Mouse (Mus musculus) kidney, embryonic 16.5 days (tissue): ENCODE results near the gene Col18a1. TPM values are rescaled to one million over a fixed set of nuclear protein-coding genes. Genes with fewer than 3 reads are reported as not detected.

Source experiments
- ATAC-seq: fragments of 200-750 bp; cut with Nextera tagmentation; 2 replicates; pipeline ENCODE4 v1.8.0; 2017; ENCODE audit warnings: moderate TSS enrichment; ENCODE audit not compliant: low FRiP score, low TSS enrichment
- H3K27ac ChIP-seq: fragments of 300-500 bp; sonication (generic); 2 replicates; pipeline ENCODE4 v1.5.1; 2014; ENCODE audit warnings: low read length
- H3K27me3 ChIP-seq: fragments of 300-500 bp; sonication (generic); 2 replicates; pipeline ENCODE4 v1.6.1; 2014; ENCODE audit warnings: low read length, control low read depth, mixed read lengths; ENCODE audit not compliant: insufficient read depth
- H3K36me3 ChIP-seq: fragments of 300-500 bp; sonication (generic); 2 replicates; pipeline ENCODE4 v1.6.1; 2014; ENCODE audit warnings: low read length, control low read depth, mixed read lengths; ENCODE audit not compliant: insufficient read depth
- H3K4me1 ChIP-seq: fragments of 300-500 bp; sonication (generic); 2 replicates; pipeline ENCODE4 v1.6.1; 2014; ENCODE audit warnings: low read length, control low read depth, mixed read lengths; ENCODE audit not compliant: insufficient read depth
- H3K4me2 ChIP-seq: fragments of 300-500 bp; sonication (generic); replicated peaks from 2 replicates; pipeline ENCODE4 v1.6.1; 2014; ENCODE audit warnings: low read depth, low read length
- H3K4me3 ChIP-seq: fragments of 300-500 bp; sonication (generic); 2 replicates; pipeline ENCODE4 v1.5.1; 2014; ENCODE audit warnings: mild to moderate bottlenecking, low read length
- H3K9ac ChIP-seq: fragments of 300-500 bp; sonication (generic); replicated peaks from 2 replicates; pipeline ENCODE4 v1.6.1; 2014; ENCODE audit warnings: low read length
- H3K9me3 ChIP-seq: fragments of 300-500 bp; sonication (generic); 2 replicates; pipeline ENCODE4 v1.6.1; 2016; ENCODE audit warnings: low read length, control low read depth
- WGBS: fragments of 180-500 bp; shearing (Covaris S2); extraction: QIAGEN DNeasy Blood & Tissue Kit; methylation state at CpG from one replicate; pipeline ENCODE4 v1.1.7; 2014; 5-methylcytosine and 5-hydroxymethylcytosine counted together
- polyA plus RNA-seq: library from polyadenylated mRNA; unstranded; fragments of >200 nt; fragmentation: Nextera tagmentation; extraction: Ambion mirVana; gene quantifications from 2 replicates; pipeline ENCODE4 v1.2.1, GENCODE M21; 2015

Col18a1 gene
- polyA plus RNA-seq, 1 experiment from 2014 or later, result 257 TPM

DNA sequence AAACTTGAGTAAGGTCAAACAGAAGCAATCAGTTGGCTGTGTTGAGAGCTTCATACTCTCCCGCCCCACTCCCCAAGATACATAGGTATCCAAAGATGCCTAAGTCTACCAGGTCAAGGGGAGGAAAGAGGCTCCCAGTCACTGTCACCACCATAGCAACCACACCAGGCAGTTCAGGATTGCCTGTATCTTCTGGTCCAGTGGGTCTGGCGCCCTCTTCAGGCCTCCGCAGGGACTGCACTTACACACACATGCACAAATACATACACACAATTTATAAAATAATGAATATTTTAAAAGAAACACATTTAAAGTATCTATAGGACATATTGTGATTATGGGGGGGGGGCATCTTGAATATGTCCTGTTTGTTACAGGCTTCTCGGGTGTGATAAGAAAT, 45.8 kb downstream of the Col18a1 start:
- no peaks in the 10 kb centered on the region for H3K36me3 ChIP-seq
- no peak overlapping the region for H3K9ac ChIP-seq
- WGBS, result 86% methylated on average over 4 of the region's 4 CpGs
- H3K27ac ChIP-seq, result no peak overlapping the region
- no peak for ATAC-seq
- peaks cover 53% of the 10 kb centered on the region for H3K4me1 ChIP-seq
- H3K9me3 ChIP-seq, result 0 out of 2 replicates have a peak, but pooled peaks cover 4% of the 10 kb centered on the region
- H3K4me3 ChIP-seq, result no peak overlapping the region
- H3K4me2 ChIP-seq, result no peak overlapping the region
- H3K27me3 ChIP-seq, result no peaks in the 10 kb centered on the region

DNA sequence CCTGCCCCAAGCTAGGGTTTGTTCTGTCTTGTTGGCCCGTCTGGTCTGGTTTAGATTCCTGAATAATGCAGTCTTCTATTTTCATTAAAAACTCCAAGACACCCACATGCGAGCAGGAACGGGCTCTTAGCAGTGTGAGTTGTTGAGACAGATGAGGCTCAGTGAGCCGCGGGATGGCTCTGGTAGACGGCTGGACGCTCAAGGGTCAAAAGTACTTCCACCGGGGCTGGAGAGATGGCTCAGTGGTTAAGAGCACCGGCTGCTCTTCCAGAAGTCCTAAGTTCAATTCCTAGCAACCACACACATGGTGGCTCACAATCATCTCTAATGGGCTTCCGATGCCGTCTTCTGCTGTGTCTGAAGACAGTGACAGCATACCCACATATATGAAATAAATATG, 46.9 kb downstream of the Col18a1 start:
- Histone ChIP-seq H3K9me3 (0 out of 2 replicates have a peak, but pooled peaks cover 4% of the 10 kb centered on the region), H3K4me3 (no peak overlapping the region), H3K27me3 (no peaks in the 10 kb centered on the region), H3K4me1 (peaks cover 54% of the 10 kb centered on the region), H3K36me3 (no peaks in the 10 kb centered on the region), H3K9ac (no peak overlapping the region), H3K4me2 (no peak overlapping the region), H3K27ac (peak overlapping the region; percentile 70; the same call in 1 of the 2 replicates)
- ATAC-seq, result no peak
- WGBS, result 59% methylated on average over 11 of the region's 11 CpGs

DNA sequence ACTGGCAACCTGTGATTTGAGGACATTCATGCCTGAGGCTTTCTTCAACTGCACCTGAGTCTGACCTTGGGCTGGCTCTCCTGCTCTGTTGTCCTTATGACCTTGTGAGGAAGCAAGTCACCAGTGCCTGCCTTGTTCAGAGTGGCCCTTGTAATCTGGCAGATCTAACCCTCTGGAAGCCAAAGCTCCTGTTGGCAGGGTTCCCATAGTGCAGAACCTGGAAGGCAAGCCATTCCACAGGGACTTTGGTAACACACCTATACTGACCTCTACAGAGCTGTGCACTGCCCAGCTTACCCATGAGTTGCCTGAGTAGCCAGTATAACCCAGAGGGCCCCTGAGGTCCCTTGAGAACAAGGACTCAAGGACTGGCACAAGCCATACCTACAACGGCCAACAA, 48.0 kb downstream of the Col18a1 start:
- no peak for ATAC-seq
- H3K27me3 ChIP-seq, result no peaks in the 10 kb centered on the region
- H3K9me3 ChIP-seq, result 0 out of 2 replicates have a peak, but pooled peaks cover 4% of the 10 kb centered on the region
- H3K4me1 ChIP-seq, result peaks cover 57% of the 10 kb centered on the region
- H3K27ac ChIP-seq, result peak overlapping the region; percentile 70
- H3K9ac ChIP-seq, result peak overlapping the region; percentile 20; the same call in 1 of the 2 replicates
- H3K4me3 ChIP-seq, result no peak overlapping the region
- WGBS, result 79% methylated on average over 1 of the region's 1 CpGs
- H3K4me2 ChIP-seq, result no peak overlapping the region
- no peaks in the 10 kb centered on the region for H3K36me3 ChIP-seq

DNA sequence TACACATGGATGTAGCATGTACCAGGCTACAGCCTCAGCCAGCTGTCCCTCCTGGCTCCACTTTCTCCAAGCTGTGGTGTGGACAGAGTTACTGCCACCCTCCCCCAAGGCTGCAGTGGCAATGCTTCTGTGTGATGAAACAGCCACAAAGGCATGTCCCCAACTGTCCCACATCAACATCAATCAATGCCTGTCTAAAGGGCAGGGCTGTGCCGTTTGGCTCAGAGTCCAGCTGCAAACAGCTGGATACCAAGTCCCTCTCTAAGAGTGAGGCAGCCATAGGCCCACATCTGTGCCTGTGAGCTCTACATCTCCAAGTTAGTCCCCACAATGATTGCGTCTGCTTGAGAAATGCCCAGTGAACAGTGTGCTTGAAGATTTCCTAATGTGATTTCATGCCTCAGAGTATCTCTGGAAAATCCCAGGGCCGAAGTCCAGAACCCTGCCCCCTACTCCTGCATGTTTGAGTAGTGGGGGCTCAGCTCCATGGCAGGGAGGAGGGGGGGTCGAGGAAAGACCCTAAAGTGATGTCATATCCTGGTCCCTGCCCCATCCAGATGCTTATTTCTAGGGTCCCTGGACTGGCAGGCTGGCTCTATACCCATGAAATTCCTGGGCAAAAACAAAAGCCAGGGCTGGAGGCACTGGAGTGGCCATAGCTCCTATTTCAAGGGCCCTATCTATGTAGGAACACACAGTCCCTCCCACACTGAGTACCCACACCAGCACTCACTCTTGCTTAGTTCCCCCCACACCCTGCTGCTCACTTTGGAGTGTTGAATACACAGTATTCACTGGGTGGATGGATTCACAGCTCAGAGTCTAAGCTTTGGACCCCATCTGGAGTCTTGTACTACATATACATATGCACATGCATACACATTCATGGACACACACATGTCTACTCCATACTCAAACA, 49.6 kb downstream of the Col18a1 start:
- Histone ChIP-seq H3K4me1 (peaks cover 56% of the 10 kb centered on the region), H3K27ac (peak overlapping the region; percentile 77), H3K9me3 (0 out of 2 replicates have a peak, but pooled peaks cover 4% of the 10 kb centered on the region), H3K36me3 (no peaks in the 10 kb centered on the region), H3K4me2 (no peak overlapping the region), H3K27me3 (no peaks in the 10 kb centered on the region), H3K4me3 (no peak overlapping the region), H3K9ac (no peak overlapping the region)
- WGBS, result 20% methylated on average over 4 of the region's 4 CpGs
- ATAC-seq, result peak; percentile 37

DNA sequence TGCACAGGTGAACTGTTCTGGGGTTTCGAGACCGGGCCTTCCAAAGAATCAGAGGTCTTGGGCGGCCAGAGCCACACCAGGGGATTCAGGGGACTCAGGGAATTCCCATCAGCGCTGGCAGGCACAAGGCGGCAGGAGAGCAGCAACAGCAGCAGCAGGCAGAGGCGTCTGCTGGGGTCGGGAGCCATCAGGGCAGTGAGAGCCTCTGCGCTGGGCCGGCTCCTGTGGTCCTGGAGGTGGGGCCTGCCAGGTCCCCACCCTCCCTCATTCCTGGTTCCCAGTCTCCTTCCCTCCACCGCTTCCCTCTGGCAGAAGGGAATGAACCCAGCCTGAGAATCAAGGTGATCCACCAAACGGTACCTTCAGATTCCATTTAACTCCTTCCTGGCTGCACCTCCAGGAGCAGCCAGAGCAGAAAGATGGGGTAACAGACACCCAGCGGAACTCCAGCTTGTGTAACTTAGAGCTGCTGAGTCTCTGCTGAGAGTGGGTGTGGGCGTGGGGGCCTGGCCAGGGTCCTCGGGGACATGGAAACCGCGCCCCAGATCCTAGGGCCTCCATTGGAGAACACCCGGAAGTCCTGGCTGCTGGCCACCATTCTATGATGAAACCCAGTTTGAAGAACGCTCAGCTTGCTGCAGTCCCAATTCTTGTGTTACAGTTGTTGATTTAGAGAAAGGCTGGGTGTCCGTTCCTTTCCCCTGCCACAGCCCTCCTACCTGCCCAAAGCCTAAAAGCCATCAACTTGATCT, 52.7 kb downstream of the Col18a1 start:
- Histone ChIP-seq H3K4me1 (peaks cover 80% of the 10 kb centered on the region), H3K27ac (peak overlapping the region; percentile 63), H3K4me2 (peak overlapping the region; percentile 54), H3K9ac (peak overlapping the region; percentile 57), H3K9me3 (no peaks in the 10 kb centered on the region), H3K4me3 (peak overlapping the region; percentile 39), H3K36me3 (no peaks in the 10 kb centered on the region), H3K27me3 (no peaks in the 10 kb centered on the region)
- WGBS, result 47% methylated on average over 19 of the region's 19 CpGs
- ATAC-seq, result no peak; the same call in 1 of the 2 replicates

DNA sequence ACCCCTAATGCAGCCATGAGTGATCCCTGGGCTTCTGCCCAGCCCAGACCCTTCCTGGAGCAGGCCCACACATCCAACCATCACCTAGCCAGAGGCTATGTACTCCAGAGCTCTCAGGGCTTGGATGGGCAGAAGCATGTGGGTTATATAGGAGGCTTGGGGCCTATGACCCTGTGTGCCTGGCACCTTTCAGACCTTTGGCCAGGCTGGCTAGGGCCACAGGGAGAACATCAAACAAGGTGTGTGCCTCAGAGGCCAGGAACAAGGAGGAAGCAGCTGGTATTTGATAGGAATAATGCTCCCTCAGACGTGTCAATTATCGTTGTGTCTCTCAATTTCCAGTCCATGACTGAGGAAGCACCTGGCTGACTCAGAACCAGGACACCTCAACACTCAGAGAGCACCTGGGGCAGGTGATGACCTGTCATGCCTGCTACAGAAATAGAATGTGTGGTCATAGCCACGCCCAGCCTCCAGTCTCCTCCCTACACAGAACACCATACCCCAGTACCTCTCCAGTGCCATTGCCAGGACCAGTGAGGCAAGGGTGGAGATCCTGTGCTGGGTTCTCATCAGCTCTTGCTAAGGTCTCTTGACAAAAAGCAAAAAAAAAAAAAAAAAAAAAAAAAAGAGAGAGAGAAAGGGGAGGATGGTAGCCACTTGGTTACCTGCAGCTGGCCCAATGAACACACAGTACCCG, 54.6 kb downstream of the Col18a1 start:
- 80% methylated on average over 4 of the region's 4 CpGs for WGBS
- no peak; the same call in 1 of the 2 replicates for ATAC-seq

DNA sequence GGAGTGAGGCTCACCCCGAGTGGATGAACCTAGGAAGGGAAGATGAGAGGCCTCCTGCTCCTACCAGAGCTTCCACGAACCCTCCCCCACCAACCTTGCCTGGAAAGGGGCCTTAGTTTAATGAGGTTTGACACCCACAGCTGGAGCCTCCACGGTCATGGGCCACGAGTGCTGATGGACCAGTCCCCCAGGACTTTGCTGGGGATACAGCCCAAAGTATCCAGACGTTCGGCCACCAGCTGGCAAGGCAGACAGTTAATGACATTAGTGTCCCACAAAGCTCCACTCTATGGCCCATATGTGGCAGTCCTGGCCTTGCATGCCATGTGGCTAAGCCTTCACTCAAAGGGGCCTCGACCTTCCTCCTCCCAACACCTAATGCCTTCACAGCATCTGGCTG, 55.5 kb downstream of the Col18a1 start:
- peak overlapping the region; percentile 39; the same call in 1 of the 2 replicates for H3K4me3 ChIP-seq

More for the DNA sequence above, 54.6 kb downstream of the Col18a1 start:
- Histone ChIP-seq H3K36me3 (no peaks in the 10 kb centered on the region), H3K4me1 (peaks cover 70% of the 10 kb centered on the region), H3K27ac (peak overlapping the region; percentile 63), H3K9ac (peak overlapping the region; percentile 57), H3K4me2 (peak overlapping the region; percentile 54), H3K9me3 (no peaks in the 10 kb centered on the region), H3K4me3 (peak overlapping the region; percentile 39), H3K27me3 (no peaks in the 10 kb centered on the region)

DNA sequence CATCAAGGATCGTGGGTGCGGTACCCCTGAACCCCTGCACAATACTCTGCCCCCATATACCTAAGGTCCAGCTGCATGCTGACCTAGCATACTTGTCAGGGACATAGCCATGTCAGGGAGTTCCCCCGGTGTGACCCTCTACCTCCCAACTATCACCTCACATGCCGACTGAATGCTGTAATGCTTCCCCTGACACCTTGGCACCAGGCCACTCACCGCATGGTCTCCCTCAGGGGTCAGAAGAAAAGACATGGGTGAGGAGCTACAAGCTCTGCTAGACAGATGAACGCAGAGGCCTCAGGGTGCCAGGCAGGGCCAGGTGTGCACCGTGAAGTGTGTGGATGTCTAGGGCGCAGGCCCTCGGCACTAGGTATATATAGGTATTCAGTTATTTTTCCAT, 56.3 kb downstream of the Col18a1 start:
- Histone ChIP-seq H3K27me3 (no peaks in the 10 kb centered on the region), H3K27ac (peak overlapping the region; percentile 70), H3K9me3 (no peaks in the 10 kb centered on the region), H3K36me3 (peaks cover 2% of the 10 kb centered on the region; the same call in 1 of the 2 replicates), H3K4me2 (peak overlapping the region; percentile 54), H3K4me1 (peaks cover 62% of the 10 kb centered on the region), H3K4me3 (no peak overlapping the region), H3K9ac (no peak overlapping the region)
- ATAC-seq, result peak; percentile 25
- 64% methylated on average over 9 of the region's 9 CpGs for WGBS

More for the DNA sequence above, 55.5 kb downstream of the Col18a1 start:
- Histone ChIP-seq H3K4me2 (peak overlapping the region; percentile 54), H3K27ac (peak overlapping the region; percentile 70), H3K9ac (peak overlapping the region; percentile 36), H3K9me3 (no peaks in the 10 kb centered on the region), H3K27me3 (no peaks in the 10 kb centered on the region), H3K36me3 (peaks cover under 1% of the 10 kb centered on the region; the same call in 1 of the 2 replicates), H3K4me1 (peaks cover 62% of the 10 kb centered on the region)
- 42% methylated on average over 7 of the region's 7 CpGs for WGBS
- no peak for ATAC-seq

DNA sequence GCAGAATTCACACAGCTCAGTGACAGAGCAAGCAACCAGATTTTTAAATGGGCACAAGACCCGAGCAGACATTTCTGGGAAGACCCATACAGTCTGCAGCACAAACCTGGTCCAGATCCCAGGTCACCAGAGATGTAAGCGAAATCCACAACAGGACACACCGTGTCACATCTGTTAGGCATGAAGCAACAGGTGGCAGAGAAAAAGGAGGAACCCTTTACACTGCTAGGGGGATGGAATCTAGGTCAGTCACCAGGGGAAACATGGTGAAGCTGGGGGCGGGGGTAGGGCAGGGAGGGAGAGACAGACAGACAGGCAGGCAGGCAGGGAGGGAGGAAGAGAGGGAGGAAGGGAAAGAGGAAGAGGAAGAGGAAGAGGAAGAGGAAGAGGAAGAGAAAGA, 58.2 kb downstream of the Col18a1 start:
- Histone ChIP-seq H3K36me3 (peaks cover 2% of the 10 kb centered on the region; the same call in 1 of the 2 replicates), H3K9me3 (no peaks in the 10 kb centered on the region), H3K4me3 (no peak overlapping the region), H3K9ac (no peak overlapping the region), H3K27ac (peak overlapping the region; percentile 40; the same call in 1 of the 2 replicates), H3K4me2 (no peak overlapping the region), H3K27me3 (no peaks in the 10 kb centered on the region), H3K4me1 (peaks cover 49% of the 10 kb centered on the region)
- no peak for ATAC-seq
- WGBS, result 74% methylated on average over 3 of the region's 4 CpGs
